Mouse (Mus musculus): Measurements from ENCODE around the gene Rfx4. TPM values are rescaled to one million over a fixed set of nuclear protein-coding genes. Genes with fewer than 3 reads are reported as not detected.

The Rfx4 gene
- total RNA-seq, 2 experiments from 2014 or later: not detected

DNA sequence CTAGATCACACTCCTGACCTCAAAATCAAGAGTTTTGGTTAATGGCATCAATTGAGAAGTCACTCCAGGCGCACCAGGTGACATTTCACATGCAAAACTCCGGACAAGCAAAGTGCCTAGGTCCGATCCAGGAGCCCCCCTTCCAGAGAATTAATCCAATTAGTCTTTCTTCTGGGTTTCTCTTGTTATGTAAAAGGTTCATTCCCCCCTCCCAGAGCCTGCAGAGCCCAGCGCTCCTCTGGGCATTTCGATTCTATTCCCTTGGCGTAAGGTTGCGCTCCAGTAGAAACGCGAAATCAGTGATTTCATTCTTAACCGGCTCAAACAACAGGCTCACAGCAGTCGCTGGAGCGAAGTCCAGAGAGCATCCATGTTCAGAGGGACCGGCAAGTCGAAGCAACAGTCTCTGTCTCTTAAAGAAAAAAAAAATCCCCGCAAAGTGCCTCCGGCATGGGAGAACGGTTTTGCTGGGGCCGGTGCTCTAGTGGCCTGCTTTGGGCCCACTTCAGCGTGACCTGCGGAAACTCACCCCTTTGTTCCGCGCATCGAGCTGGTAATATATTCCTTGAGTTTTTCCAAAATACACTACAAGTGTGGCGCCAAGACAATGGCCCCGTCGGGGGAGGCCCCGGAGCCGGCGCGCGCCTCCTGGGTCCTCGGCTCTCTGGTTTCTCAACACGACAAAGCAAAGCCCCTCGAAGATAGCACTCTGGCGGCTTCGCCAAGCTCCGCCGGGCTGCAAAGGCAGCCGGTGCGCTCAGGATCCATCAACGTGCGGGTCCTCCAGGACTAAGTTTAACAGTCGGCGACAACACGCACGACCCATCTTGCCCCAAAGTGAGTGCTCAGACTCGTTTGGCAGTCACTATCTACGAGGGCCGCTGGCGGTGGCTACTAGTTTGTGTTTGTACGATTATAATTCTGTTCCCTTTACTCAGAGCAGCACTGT lies 2.9 kb downstream of the Rfx4 start:
- DNase-seq: no peak

DNA sequence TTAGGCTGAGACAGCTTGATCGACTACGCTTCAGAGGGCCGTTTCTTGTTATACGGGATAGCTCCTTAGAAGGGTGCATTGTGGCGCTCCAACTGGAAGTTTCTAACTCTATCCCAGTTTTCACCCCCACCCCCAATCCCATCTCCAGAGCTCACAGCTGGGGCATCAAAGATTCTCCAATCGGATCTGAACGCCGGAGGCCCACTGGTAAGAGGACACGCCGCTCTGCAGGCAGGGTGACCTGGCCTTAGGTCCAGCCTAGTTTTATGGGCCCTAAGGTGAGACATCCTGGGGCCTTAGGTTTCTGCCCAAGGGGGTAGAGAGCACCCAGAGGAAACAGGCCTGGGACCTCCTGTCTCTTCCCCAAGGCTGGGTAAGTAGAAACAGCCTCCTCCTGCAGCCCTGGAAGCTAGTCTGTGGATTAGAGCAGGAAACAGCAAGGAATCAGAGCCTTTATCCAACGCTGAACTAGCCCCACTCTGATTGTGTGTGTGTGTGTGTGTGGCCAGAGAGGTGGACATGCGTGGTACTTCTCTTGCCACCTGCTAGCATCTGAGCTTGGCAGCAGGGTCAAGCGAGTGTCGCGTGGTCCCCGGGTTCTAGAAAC lies 3.8 kb downstream of the Rfx4 start:
- DNase-seq: no peak

DNA sequence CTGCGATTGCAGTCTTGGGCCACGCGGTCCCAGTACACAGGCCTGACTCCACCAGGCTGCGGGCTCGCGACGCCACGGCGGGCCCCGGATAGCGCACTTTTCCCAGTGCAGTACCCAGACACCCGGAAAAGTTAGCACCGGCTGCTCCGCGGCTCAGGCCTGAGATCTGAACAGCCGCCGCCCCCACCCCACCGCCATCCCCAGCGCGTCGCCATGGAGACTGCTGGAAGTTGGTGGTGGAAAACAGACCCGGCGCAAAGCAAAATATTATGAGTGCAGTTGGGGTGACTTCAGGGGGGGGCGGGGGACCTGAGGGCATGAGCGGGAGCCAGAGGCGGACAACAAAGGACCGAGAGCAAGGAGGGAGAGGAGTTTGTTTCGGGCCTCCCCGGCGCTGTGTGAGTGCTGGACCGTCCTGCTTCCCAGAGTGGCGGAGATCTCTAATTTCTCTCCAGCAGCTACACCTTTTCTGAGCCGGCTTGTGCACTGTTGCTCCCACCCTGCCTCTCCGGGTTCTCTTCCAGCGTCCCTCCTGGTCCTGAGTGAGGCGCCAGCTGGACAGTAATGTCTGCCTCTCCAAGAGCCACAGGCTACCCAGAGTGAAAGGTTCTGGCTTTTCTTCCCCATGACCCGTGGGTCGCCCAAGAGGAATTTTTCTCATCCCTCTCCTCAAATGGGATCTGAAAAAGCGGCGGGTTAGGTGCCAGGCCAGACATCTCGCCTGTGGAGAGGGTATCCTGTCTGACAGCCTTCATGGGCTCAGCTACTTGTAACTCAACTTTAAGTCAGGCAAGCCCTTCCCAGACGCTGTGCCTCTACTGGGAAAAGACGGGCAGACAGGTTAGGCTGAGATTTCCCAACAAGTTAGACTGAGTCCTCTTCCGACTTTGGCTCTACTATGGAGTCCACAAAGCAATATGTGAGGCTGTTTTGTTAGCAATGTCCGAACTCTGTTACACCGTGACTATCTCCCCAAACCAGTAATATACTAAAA lies 4.6 kb downstream of the Rfx4 start:
- no peak for DNase-seq

- no peak for DNase-seq
Observed at GRCm38 (mm10) chr10:84768766-84769165, 12.9 kb downstream of the Rfx4 start.

DNA sequence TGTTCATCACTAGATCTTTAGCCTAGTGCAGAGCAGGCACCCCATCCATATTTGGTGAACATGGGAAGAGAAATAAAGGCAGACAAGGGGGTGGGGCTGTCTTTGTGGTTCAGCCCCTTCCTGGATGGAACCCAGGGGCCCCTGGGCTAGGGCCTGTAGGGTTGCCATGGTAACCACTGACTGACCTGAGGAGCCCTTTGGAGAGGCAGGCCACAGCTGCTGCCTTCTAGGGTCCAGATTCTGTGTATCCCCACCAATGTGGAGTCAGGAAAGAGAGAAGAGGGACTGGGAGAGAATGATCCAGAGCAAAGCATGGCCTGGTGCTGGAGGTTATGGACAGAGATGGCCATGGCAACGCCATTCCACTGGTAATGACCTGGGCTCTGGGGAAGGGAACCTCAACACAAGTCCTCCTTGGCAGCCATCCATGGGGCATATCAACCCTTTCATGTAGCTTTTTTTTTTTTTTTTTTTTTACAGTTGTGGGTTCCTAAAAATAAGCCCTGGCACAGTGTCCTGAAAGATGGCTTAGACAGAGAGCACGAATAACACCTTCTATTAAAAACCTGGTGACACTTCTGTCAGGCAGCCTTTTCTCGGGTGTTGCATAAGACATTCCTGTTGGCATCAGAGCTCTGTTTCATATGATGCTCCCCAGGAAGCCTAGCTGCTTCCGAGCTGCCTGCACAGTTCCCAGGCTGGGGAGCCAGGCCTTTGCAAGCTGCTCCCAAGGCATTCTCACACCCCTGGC lies 16.7 kb downstream of the Rfx4 start:
- DNase-seq: peak; percentile 36

- DNase-seq: no peak
Observed at GRCm38 (mm10) chr10:84773889-84774288, 18.0 kb downstream of the Rfx4 start.

- peak; percentile 49 for DNase-seq
Observed at GRCm38 (mm10) chr10:84774573-84774972, 18.7 kb downstream of the Rfx4 start.

- DNase-seq: no peak
Observed at GRCm38 (mm10) chr10:84777109-84777508, 21.2 kb downstream of the Rfx4 start.

DNA sequence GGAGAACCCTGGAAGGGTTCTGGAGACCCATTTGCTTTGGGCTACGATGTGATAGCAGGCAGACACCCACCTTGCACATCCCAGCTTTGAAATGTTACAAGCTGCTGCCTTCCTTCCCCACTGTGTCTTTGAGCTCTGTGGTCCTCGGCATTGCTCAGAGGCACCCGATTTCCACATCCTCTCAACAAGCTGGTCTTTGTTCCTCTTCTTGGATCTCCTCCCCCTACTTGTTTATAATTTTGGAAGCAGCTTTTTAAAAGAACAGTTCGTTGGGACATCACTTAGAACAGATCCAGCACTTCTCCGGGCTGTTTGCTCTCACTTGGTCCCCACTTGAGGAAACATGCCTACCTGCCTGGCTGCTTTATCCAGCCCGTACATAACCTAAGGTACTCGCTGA lies 22.1 kb downstream of the Rfx4 start:
- DNase-seq: no peak

- no peak for DNase-seq
Observed at GRCm38 (mm10) chr10:84780828-84781227, 25.0 kb downstream of the Rfx4 start.

- no peak for DNase-seq
Observed at GRCm38 (mm10) chr10:84785339-84785738, 29.5 kb downstream of the Rfx4 start.

DNA sequence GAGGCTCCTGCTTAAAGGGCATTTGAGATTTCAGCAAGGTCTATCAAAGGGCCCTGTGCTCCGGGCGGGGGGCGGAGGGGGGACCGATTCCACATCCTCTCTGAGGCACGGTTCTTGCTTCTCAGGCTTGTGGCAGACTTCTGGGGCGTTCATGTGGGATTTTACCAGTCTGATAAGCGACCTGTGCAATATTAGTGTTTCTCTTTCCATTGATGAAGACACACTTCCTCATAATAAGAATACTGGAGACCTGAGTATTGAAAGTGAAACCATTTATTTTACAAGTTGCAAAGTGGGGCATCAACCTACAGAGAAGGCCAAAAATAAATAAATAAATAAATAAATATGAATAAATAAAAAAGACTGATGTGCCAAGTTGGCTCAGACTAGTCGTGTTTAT lies 34.5 kb downstream of the Rfx4 start:
- DNase-seq: no peak

DNA sequence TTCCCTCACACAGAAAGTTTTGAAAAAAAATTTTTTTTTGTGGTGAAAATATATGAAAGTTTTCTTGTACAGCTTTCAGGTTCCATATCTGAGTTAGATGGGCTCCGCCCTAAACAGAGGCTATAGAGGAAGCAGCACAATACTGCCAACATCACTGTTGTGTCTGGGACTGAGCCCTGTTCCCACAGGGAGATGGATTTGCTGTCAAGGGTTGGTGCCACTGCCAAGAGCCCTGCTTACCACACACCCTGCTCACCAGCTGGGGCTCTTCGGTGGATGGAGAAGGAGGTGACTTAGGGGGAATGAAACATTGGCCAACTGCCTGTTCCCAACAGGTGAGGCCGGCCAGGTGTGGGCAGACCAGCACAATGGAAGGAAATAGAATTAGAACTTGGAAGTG lies 35.3 kb downstream of the Rfx4 start:
- DNase-seq: no peak

- DNase-seq: no peak
Observed at GRCm38 (mm10) chr10:84801521-84801920, 45.7 kb downstream of the Rfx4 start.

DNA sequence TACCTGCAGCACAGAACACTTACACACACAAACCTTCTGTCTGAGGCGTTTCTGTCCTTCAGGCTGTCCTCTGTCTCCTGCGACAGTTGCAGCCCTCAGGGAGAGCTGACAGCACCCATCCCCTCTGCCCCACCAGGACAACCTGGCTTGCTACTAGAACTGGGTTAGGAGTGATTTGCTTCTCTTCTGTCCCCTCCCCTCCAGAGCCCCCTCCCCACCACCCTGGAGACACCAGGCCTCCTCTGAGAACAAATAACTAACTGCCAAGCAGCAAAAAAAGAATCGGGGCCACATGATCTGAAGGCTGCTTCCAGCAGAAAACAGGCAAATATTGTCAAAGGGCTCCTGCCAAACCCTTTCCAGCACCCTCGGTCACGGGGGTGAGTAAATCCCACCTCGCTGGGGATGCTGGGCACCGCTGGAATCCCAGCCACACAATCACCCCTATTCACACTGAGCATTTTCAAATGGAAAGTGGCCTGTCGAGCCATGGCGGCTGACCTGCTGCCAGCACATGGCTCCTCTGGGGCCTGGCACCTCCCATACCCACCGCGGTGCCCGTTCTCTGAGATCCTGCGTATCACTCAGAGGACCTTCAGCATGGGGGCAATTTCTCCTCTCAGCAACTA lies 47.5 kb downstream of the Rfx4 start:
- DNase-seq: no peak

GRCm38 (mm10) chr10:84805576-84805975 lies 49.7 kb downstream of the Rfx4 start:
- DNase-seq: no peak

GRCm38 (mm10) chr10:84807206-84807605 lies 51.3 kb downstream of the Rfx4 start:
- no peak for DNase-seq

- DNase-seq: peak; percentile 39
Observed at GRCm38 (mm10) chr10:84810030-84810849, 54.4 kb downstream of the Rfx4 start.

DNA sequence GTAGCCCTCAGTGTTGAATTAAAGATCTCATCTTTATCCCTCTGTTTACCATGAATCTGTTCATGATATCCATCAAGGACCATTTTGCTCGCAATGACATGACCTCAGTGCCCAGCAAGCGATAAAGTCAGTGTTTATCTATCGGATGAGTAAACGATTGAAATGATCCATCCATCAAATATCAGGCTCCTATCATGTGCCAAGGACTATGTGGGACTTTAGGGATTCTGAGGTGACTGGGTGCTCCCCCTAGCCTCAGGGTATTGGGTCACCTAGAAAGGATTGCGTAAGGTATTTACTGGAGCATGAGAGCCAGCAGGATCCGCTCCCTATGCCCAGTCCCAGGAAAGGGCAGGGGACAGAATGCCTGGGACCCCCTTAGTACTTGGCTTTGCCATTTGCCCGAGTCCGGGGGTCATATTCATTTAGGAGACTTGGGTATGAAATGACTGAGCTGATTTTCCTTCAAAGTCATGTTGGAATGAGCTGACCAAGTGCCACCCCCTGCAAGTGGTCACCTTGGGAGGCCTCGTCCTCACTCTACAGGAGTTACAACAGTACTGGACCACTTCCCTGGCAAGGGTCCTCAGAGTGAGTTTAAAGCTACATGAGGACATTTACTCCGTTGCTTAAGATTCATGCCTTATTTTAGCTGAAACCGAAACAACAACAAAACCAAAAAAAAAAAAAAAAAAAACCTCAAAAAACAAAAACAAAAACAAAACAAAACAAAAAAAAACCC lies 55.5 kb downstream of the Rfx4 start:
- no peak for DNase-seq

DNA sequence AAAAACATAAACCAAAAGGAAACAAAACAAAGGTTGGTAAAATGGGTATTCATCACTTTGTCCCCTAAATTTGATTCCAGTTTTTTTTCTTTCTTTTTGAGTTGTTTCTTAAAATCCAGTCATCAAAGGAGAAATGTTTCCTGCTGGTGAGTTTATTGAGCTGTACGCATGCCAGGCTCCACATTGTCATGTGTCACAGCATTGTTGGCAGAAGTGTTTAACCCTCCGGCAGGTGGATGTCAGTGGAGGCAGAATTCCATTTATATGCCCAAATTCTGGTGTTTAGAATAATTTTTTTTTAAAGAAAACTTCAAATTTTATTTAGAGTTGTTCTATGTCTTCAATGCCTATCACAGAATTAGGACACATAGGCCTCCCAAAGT lies 56.0 kb downstream of the Rfx4 start:
- no peak for DNase-seq

Measured in gastrocnemius, postnatal 25 days (tissue).